Mouse (Mus musculus): ENCODE data around the gene Car10. TPM values are rescaled to one million over a fixed set of nuclear protein-coding genes. Genes with fewer than 3 reads are reported as not detected.

The Car10 gene
- 10.6 and 13.6 TPM in 2 replicates for polyA plus RNA-seq (2016; fragmentation: Nextera tagmentation; extraction: Ambion mirVana)

DNA sequence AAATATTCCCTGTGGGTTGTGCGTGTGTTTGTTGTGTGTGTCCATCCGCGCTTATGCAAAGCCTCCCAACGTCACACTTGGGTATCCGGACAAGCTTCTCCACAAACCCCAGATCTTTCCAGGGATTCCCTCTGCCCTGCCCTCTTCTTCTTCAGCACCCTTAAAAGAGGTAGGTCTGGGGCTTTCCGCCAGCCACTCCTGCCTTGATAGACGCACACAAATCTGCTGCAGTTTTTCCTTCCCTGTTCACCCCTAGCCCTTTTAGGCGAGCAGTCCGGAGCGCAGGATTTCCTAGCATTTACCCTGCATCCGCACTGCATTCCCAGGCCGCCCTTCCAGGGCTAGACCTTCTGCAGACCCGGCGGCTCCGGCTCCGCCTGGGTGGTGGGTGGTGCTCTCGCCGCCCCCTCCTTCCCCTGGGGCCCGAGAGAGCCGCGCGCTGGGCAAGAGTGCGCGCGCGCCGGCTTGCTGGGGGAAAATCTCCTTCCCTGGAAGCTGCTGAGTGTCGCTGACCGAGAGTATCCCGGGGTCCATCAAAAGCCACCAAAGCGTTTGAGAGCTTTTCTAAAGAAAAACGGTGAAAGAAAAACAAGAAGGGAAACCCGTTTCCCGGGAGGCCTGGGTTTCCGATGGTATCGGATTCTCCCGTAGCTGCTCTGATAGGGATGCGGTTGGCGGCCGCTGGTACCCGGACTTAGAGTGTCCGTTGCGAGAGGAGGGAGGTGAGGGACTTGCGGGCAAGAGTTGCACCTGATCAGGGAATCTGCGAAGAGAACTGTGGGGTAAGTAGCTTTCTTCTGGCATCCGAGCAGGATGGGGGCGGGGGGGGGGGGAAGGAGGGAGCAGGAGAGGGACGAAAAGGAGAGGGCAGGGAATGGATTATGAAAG, at the start of gene Car10:
TSS of gene Car10 (plus strand) at position 88 of the 888 bp plus-strand sequence.
- Histone ChIP-seq H3K36me3 (no peaks in the 10 kb centered on the region), H3K9ac (peak within 1 kb of the TSS; percentile 62), H3K27ac (peak within 1 kb of the TSS; percentile 64), H3K27me3 (peaks cover 57% of the 10 kb centered on the region), H3K4me1 (peaks cover 25% of the 10 kb centered on the region), H3K4me2 (replicated peaks) (peak within 1 kb of the TSS; percentile 96), H3K9me3 (replicated peaks) (no peaks in the 10 kb centered on the region), H3K4me3 (peak within 1 kb of the TSS; percentile 55)
- peak; percentile 44 for ATAC-seq (ENCODE audit: low FRiP score)
- WGBS, result under 1% methylated on average over 46 of the region's 48 CpGs

DNA sequence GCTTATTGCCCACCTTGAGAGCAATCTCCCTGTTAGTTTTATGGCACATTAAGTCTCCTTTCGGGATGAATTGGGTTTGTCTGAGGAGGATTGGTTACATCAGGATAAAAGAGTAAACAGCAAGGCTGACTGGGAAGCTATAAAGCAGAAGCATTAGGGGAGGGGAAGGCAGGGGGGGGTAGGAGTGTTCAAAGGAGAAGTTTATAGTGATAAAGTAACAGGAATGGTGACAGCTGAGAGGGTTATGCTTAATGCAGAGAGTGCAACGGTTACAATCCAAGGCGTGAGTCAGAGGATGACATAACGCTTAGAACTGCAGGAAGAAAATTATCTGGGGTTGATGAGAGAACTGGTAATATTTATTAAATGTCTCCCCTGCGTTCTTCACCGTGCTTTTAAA, 32.8 kb upstream of the Car10 start:
- no peaks in the 10 kb centered on the region for H3K27me3 ChIP-seq
- no peaks in the 10 kb centered on the region for H3K36me3 ChIP-seq
- no peak overlapping the region for H3K9ac ChIP-seq
- WGBS, result 85% methylated on average over 6 of the region's 6 CpGs
- no peak overlapping the region for H3K4me3 ChIP-seq
- no peaks in the 10 kb centered on the region for H3K9me3 ChIP-seq (replicated peaks)
- no peak for ATAC-seq (ENCODE audit: low FRiP score)
- H3K4me2 ChIP-seq (replicated peaks), result no peak overlapping the region
- H3K4me1 ChIP-seq, result no peaks in the 10 kb centered on the region
- H3K27ac ChIP-seq, result no peak overlapping the region

DNA sequence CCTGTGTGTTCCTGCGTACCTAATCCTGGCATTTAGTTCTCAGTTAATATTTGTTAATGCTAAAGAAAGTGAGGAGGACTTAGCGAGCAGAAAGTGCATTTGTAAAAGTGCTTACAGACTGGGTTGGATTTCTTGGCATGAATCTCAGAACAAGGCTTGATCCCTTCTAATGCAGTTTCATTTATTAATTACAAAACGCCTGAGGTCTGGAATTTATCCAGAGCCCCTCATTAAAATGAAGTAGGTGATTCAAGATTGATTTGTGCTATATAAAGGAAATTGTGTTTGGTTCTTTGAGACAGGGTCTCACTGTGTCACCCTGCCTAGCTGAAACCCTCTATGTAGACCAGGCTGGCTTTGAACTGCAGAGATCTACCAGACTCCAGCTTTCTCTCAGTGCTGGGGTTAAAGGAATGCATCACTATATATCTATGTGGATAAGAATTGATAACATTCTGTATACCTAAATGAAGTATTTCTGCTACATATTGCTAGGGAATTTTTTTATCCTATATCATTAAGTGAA, 32.1 kb upstream of the Car10 start:
- Histone ChIP-seq H3K4me1 (no peaks in the 10 kb centered on the region), H3K4me2 (replicated peaks) (no peak overlapping the region), H3K36me3 (no peaks in the 10 kb centered on the region), H3K27ac (no peak overlapping the region), H3K9ac (no peak overlapping the region), H3K9me3 (replicated peaks) (no peaks in the 10 kb centered on the region), H3K4me3 (no peak overlapping the region), H3K27me3 (no peaks in the 10 kb centered on the region)
- WGBS, result 77% methylated on average over 3 of the region's 3 CpGs
- no peak for ATAC-seq (ENCODE audit: low FRiP score)

DNA sequence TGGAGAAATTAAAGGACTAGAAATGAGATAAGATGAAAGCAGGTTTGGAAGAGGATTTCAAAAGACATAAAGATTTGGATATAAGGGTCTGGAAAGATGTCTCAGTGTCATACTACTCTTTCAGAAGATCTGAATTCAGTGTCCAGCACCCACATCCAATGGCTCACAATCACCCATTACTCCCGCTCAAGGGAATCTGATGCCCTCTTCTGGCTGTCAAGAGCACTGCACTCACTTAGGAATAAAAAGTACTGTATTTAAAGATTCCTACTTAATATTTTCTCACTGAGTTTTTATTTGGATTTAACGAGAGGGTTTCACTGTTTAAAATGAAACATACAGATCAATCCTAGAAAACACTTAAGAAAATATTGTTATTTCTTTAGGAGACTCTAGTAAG, 2.2 kb upstream of the Car10 start:
- Histone ChIP-seq H3K36me3 (no peaks in the 10 kb centered on the region), H3K9ac (no peak overlapping the region), H3K4me2 (replicated peaks) (no peak overlapping the region), H3K27me3 (peaks cover 35% of the 10 kb centered on the region), H3K9me3 (replicated peaks) (no peaks in the 10 kb centered on the region), H3K4me1 (peaks cover 24% of the 10 kb centered on the region), H3K27ac (no peak overlapping the region), H3K4me3 (no peak overlapping the region)
- 29% methylated on average over 2 of the region's 2 CpGs for WGBS
- no peak for ATAC-seq (ENCODE audit: low FRiP score)

DNA sequence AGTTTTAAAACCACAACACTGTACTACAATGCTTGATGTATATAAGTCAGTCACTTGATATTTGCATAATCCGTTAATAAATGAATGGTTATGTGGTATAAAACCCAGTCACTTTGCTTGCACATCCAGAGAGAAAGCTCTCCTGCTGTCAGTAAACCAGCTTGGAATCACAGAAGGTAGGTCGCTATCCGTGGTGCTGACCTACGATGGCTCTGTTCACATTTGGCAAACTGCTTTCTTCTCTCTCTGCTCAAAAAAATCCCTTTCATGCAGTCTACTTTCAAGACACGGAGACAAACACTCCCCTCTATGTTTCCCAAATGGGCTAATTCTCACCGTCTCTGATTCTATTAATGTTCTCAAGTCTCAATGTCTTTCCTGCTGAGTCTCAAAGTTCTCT, 827 bp upstream of the Car10 start:
- Histone ChIP-seq H3K9ac (no peak overlapping the region), H3K4me1 (peaks cover 25% of the 10 kb centered on the region), H3K4me3 (peak overlapping the region; percentile 55), H3K27me3 (peaks cover 48% of the 10 kb centered on the region), H3K27ac (no peak overlapping the region), H3K36me3 (no peaks in the 10 kb centered on the region), H3K9me3 (replicated peaks) (no peaks in the 10 kb centered on the region), H3K4me2 (replicated peaks) (peak overlapping the region; percentile 96)
- 0% methylated on average over 6 of the region's 6 CpGs for WGBS
- ATAC-seq (ENCODE audit: low FRiP score), result no peak

DNA sequence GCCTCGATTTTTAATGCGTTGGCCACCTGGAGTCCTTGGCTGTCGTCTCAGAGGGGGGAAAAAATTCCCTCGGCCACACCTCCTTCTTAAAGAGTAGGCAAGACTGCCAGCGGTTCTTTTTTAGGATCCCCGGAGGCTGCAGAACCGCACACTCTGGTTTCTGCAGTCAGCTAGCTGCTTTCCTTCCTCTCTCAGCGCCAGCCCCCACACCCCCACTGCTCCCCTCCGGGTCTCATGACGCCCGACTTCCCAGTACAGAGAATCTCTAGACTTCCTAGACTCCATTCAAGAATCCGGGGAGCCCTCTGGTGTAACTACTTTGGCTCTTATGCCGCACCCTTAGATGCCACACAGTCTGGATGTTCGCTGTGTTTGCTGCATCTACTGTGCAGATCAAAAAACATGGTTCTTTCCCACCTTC, 387 bp upstream of the Car10 start:
- 2% methylated on average over 14 of the region's 14 CpGs for WGBS
- Histone ChIP-seq H3K9ac (peak overlapping the region; percentile 62; the same call in 1 of the 2 replicates), H3K36me3 (no peaks in the 10 kb centered on the region), H3K4me1 (peaks cover 25% of the 10 kb centered on the region), H3K27ac (peak overlapping the region; percentile 64; the same call in 1 of the 2 replicates), H3K27me3 (peaks cover 53% of the 10 kb centered on the region), H3K4me3 (peak overlapping the region; percentile 55), H3K9me3 (replicated peaks) (no peaks in the 10 kb centered on the region), H3K4me2 (replicated peaks) (peak overlapping the region; percentile 96)
- no peak for ATAC-seq (ENCODE audit: low FRiP score)

DNA sequence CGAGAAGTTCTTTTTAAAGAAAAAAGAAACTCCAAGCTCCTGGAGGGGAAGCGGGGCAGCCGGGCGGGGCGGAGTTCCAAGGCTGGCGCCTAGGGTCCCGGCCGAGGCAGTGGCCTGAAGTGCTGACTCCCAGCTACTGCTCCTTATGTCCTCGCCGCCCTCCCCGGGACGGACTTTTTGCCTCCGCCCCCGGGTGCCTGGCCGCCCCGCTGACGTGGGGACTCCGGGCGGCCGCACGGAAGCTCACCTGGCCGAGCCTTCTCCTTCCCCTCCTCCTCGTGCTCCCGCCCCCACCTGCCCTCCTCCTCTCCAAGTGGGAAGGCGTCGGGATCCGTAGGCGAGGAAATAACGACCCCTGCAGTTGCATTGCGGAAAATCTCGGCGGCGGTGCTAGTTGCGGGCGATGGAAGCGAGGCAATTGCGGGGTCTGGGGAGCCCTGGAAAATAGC, 1.1 kb downstream of the Car10 start:
- ATAC-seq (ENCODE audit: low FRiP score), result peak; percentile 51
- peaks cover 57% of the 10 kb centered on the region for H3K27me3 ChIP-seq
- peak overlapping the region; percentile 62 for H3K9ac ChIP-seq
- H3K4me3 ChIP-seq, result peak overlapping the region; percentile 55
- peaks cover 25% of the 10 kb centered on the region for H3K4me1 ChIP-seq
- no peaks in the 10 kb centered on the region for H3K9me3 ChIP-seq (replicated peaks)
- H3K36me3 ChIP-seq, result no peaks in the 10 kb centered on the region
- H3K27ac ChIP-seq, result no peak overlapping the region
- peak overlapping the region; percentile 96 for H3K4me2 ChIP-seq (replicated peaks)
- WGBS, result under 1% methylated on average over 37 of the region's 37 CpGs

DNA sequence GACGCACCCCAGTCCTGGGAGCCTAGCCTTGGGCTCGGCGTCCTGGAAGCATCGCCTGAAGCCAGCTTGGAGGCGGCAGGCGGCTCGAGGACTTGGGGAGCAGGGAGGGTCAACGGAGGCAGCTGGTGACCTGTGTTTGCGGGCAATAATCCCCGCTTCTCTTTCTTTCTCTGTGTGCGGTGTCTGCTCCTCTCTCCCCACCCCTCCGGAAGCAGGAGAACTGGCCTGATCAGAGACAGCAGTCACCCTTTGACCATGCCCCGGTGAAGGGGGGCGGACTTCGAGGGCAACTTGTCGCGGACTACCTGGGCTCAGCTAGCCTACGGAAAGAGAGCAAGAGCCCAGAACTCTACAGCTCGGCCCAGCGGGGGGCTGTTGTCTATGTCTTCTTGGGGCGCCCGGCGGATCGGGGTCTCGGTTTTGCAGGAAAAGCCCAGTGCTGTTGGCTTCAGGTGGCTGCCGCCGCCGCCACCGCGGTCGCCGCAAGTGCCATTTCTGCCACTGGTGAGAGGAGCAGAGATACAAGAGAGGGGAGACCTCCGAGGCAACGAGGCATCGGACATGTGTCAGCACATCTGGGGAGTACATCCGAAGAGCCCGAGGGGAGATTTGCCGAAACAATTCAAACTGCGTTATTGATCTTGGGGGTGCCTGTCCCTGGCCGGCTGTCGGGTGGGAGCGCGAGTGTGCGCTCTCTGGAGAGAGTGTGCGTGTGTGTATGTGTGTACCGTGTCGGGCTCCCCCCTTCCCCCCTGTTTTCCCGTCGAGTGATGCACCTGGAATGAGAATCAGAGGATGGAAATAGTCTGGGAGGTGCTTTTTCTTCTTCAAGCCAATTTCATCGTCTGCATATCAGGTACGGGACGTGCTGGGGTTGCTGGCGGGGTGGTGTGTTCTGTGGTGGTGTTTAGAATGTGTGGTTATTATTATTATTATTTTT, 1.9 kb downstream of the Car10 start:
- peaks cover 57% of the 10 kb centered on the region for H3K27me3 ChIP-seq
- no peak overlapping the region for H3K27ac ChIP-seq
- H3K4me1 ChIP-seq, result peaks cover 25% of the 10 kb centered on the region
- WGBS, result under 1% methylated on average over 53 of the region's 53 CpGs
- ATAC-seq (ENCODE audit: low FRiP score), result peak; percentile 28; the same call in 1 of the 2 replicates
- H3K9ac ChIP-seq, result peak overlapping the region; percentile 62
- peak overlapping the region; percentile 96 for H3K4me2 ChIP-seq (replicated peaks)
- no peaks in the 10 kb centered on the region for H3K36me3 ChIP-seq
- peak overlapping the region; percentile 55 for H3K4me3 ChIP-seq
- H3K9me3 ChIP-seq (replicated peaks), result no peaks in the 10 kb centered on the region

DNA sequence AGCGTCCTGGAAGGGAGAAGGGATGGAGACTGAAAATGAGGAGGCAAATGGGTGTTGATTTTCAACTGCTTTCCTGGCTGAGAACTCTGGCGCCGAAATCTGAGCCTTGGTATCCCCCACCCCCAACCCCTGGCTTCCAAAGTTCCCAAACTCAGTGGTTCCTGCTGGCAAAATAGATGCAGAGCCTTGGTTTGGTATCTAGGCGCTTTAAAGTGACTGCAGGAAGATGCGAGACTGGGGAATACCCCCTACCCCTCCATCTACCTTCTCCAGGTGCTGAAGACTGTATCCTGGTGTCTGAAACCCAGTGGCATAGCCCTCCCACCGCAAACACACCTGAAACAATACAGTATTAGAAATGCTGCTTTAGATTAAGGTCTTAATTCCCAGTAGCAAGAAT, 2.8 kb downstream of the Car10 start:
- no peak for ATAC-seq (ENCODE audit: low FRiP score)
- WGBS, result 7% methylated on average over 6 of the region's 6 CpGs
- Histone ChIP-seq H3K4me3 (peak overlapping the region; percentile 55), H3K36me3 (no peaks in the 10 kb centered on the region), H3K27ac (no peak overlapping the region), H3K9me3 (replicated peaks) (no peaks in the 10 kb centered on the region), H3K9ac (no peak overlapping the region), H3K4me2 (replicated peaks) (peak overlapping the region; percentile 96), H3K4me1 (peaks cover 25% of the 10 kb centered on the region), H3K27me3 (peaks cover 57% of the 10 kb centered on the region)

DNA sequence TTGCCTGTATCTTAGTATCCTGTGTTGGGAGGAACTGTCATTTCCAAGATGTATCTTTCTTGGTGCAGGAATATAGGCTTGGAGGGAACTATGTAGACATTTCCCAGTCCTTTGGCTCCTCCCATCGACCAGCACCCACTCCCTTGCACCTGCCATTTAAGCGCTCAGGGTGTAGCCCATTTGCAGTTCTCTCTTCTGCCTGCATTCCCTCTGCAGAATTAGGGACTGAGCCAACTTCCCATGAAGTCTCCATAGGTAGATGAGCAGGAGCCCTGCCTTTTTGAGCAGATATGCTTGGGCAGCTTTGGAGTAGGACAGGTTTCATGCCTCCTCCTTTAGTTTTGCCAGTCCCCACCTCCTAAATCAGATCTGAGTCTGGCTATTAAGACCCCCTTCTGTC, 3.3 kb downstream of the Car10 start:
- Histone ChIP-seq H3K4me3 (peak overlapping the region; percentile 55), H3K9ac (no peak overlapping the region), H3K4me2 (replicated peaks) (peak overlapping the region; percentile 96), H3K36me3 (no peaks in the 10 kb centered on the region), H3K4me1 (peaks cover 25% of the 10 kb centered on the region), H3K27ac (no peak overlapping the region), H3K9me3 (replicated peaks) (no peaks in the 10 kb centered on the region), H3K27me3 (peaks cover 57% of the 10 kb centered on the region)
- WGBS, result 20% methylated on average over 2 of the region's 2 CpGs
- ATAC-seq (ENCODE audit: low FRiP score), result no peak

DNA sequence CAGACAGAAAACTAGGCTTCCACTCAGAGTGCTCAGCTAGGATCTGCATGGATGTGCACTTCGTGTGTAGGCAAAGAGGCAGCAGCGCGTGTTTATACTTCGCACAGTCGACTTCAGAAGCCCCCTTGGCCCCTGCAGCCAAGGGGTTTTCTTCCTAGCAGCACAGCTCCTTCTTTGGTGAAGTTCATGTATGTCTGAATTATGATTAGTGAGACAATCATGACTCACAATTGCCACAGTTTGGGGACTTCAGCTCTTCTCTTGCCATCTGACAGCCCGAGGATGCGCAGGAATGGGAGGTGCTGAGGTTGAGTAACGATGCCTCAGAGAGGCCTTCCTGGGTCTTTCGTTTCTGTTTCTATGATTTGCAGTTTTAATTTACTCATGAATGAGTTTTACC, 4.5 kb downstream of the Car10 start:
- Histone ChIP-seq H3K9ac (no peak overlapping the region), H3K4me2 (replicated peaks) (peak overlapping the region; percentile 16; the same call in 1 of the 2 replicates), H3K4me1 (peaks cover 23% of the 10 kb centered on the region), H3K27ac (no peak overlapping the region), H3K4me3 (no peak overlapping the region; the same call in 1 of the 2 replicates), H3K9me3 (replicated peaks) (no peaks in the 10 kb centered on the region), H3K36me3 (no peaks in the 10 kb centered on the region), H3K27me3 (peaks cover 54% of the 10 kb centered on the region)
- WGBS, result 83% methylated on average over 9 of the region's 9 CpGs
- no peak for ATAC-seq (ENCODE audit: low FRiP score)

Measured in hindbrain, embryonic 12.5 days (tissue).